Mouse (Mus musculus) liver, adult 2 months (tissue): Measurements from ENCODE around the gene Dgat2. TPM values are rescaled to one million over a fixed set of nuclear protein-coding genes. Genes with fewer than 3 reads are reported as not detected.
A peak's percentile ranks its signal among the peaks of the same experiment; 100 is the strongest.

ENCODE experiments used
- DNase-seq: peaks from one replicate; pipeline ENCODE4 v3.0.0-alpha.2; 2011; ENCODE audit warnings: low read depth, low spot score; ENCODE audit errors: extremely low read depth
- H3K27ac ChIP-seq: fragments of 200-500 bp; replicated peaks from 2 replicates; pipeline ENCODE4 v1.5.1; 2012; ENCODE audit warnings: low read depth, mild to moderate bottlenecking, control low read depth, inconsistent platforms, low read length; ENCODE audit not compliant: insufficient read depth
- H3K27me3 ChIP-seq: fragments of 200-500 bp; 2 replicates; pipeline ENCODE4 v1.6.1; 2012; ENCODE audit warnings: mild to moderate bottlenecking, moderate library complexity, low read length, inconsistent platforms; ENCODE audit not compliant: control insufficient read depth, insufficient read depth
- H3K36me3 ChIP-seq: fragments of 200-500 bp; 2 replicates; pipeline ENCODE4 v1.6.1; 2012; ENCODE audit warnings: low read length, inconsistent platforms; ENCODE audit not compliant: control insufficient read depth, insufficient read depth
- H3K4me1 ChIP-seq: fragments of 200-500 bp; 2 replicates; pipeline ENCODE4 v1.6.1; 2011; ENCODE audit warnings: low read length; ENCODE audit not compliant: control insufficient read depth, insufficient read depth
- H3K4me3 ChIP-seq: fragments of 200-500 bp; 2 replicates; pipeline ENCODE4 v1.5.1; 2011; ENCODE audit warnings: low read depth, mild to moderate bottlenecking, control low read depth, low read length, moderate library complexity; ENCODE audit not compliant: insufficient read depth
- H3K79me2 ChIP-seq: fragments of 200-500 bp; 2 replicates; pipeline ENCODE4 v1.6.1; 2012; ENCODE audit warnings: inconsistent platforms, mild to moderate bottlenecking, low read length, moderate library complexity; ENCODE audit not compliant: control insufficient read depth, insufficient read depth
- H3K9ac ChIP-seq: fragments of 200-500 bp; 2 replicates; pipeline ENCODE4 v1.6.1; 2012; ENCODE audit warnings: low read depth, mild to moderate bottlenecking, control low read depth, inconsistent platforms, low read length
- CTCF ChIP-seq: fragments of 200-500 bp; IDR thresholded peaks from 2 replicates; pipeline ENCODE4 v1.5.1; 2011; ENCODE audit warnings: low read depth, low read length, control low read depth
- POLR2A ChIP-seq: fragments of 200-500 bp; IDR thresholded peaks from 2 replicates; pipeline ENCODE4 v1.6.1; 2011; ENCODE audit warnings: low read length, control low read depth; ENCODE audit not compliant: insufficient read depth; ENCODE audit errors: extremely low read depth
- WGBS: fragments of 180-500 bp; shearing (Covaris S2); methylation state at CpG from one replicate; pipeline ENCODE4 v1.1.7; 2018; 5-methylcytosine and 5-hydroxymethylcytosine counted together
- polyA plus RNA-seq: library from polyadenylated mRNA; depleted of rRNA; stranded (reverse); fragments of >200 nt; gene quantifications from 2 replicates; pipeline ENCODE4 v1.2.3, GENCODE M21; 2012
- total RNA-seq: library from RNA; depleted of rRNA; stranded (reverse); fragments of >200 nt; gene quantifications from 2 replicates; pipeline ENCODE4 v1.2.3, GENCODE M21; 2014

Dgat2 gene
- total and polyA plus RNA-seq, 2 experiments: 464 to 610 TPM

DNA sequence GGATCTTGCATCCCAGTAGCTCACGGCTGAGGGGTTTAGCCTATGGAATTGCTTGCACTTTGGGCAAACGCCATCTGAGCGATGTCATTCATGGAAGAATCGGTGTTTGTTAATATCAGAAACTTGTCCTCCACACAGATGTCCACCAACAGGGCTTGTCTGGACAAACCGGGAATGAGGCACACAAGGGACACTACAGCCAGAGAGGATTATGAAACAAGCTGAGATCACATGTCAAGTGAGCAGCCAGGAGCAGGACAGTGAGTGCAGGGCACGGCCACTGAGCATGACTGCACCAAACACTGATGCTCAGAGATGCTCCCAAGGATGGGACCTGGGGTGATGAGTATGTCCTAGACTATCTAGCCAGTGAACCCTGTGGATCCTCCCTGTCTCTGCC is 42.9 kb upstream of the Dgat2 start:
- H3K36me3 ChIP-seq: no peaks in the 10 kb centered on the region
- H3K4me1 ChIP-seq: peaks cover 40% of the 10 kb centered on the region
- peak; percentile 97 for DNase-seq
- peak overlapping the region; percentile 69 for H3K9ac ChIP-seq
- no peaks in the 10 kb centered on the region for H3K79me2 ChIP-seq
- no peak overlapping the region for H3K4me3 ChIP-seq
- 30% methylated on average over 6 of the region's 6 CpGs for WGBS
- H3K27me3 ChIP-seq: no peaks in the 10 kb centered on the region
- no peak for TF ChIP-seq CTCF
- no peak for TF ChIP-seq POLR2A
- H3K27ac ChIP-seq: peak overlapping the region; percentile 97

DNA sequence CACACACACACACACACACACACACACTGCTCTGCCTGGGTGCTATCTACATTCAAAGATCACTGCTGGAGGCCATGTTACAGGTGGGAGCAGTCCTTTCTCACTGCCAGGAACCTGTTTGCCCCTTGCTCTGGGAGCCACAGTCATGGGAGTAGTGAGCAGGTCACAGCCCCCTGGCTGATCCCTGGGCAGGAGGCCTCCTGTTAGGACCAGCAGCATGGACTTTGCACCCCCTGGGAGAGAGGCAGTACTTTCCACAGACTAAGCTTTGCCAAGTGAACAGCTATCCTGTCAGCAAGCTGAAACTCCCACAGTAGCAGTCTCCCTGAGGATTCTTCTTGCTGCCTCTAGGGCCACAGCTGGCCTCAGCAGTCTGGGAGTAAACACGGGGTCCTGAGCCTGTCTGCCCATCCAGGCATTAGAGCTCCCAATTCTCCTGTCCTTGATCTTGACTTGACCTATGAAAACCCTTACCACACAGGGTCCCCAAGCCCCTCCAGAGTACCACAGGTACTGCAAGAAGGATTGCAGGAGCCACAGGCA is 42.2 kb upstream of the Dgat2 start:
- H3K9ac ChIP-seq: peak overlapping the region; percentile 69
- peak; percentile 99 for DNase-seq
- H3K27ac ChIP-seq: peak overlapping the region; percentile 97

DNA sequence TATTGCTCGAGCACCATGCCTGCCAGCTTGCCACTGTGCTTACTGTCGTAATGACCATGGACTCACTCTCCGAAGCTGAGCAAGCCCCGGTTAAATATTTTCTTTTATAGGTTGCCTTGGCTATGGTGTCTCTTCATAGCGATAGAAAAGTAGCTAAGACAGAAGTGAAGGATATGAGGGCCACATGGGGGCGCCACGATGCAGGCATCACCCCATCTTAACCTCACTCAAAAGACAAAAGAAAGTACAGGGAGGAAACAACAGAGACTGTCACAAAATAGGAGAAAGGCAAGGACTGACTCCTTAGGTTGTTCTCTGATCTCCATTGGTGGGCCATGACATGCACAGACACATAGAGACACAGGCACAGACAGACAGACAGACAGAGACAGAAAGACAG is 41.7 kb upstream of the Dgat2 start:
- peak; percentile 55 for DNase-seq
- H3K9ac ChIP-seq: peak overlapping the region; percentile 53
- peaks cover 33% of the 10 kb centered on the region for H3K4me1 ChIP-seq
- no peaks in the 10 kb centered on the region for H3K27me3 ChIP-seq
- no peak overlapping the region for H3K4me3 ChIP-seq
- H3K36me3 ChIP-seq: no peaks in the 10 kb centered on the region
- 28% methylated on average over 7 of the region's 7 CpGs for WGBS
- peak overlapping the region; percentile 94 for H3K27ac ChIP-seq
- H3K79me2 ChIP-seq: no peaks in the 10 kb centered on the region
- peak; percentile 64 for TF ChIP-seq CTCF
- no peak for TF ChIP-seq POLR2A

More for the DNA sequence above, 42.2 kb upstream of the Dgat2 start:
- H3K27me3 ChIP-seq: no peaks in the 10 kb centered on the region
- no peak overlapping the region for H3K4me3 ChIP-seq
- H3K4me1 ChIP-seq: peaks cover 35% of the 10 kb centered on the region
- WGBS: 17% methylated on average over 1 of the region's 1 CpGs
- no peaks in the 10 kb centered on the region for H3K36me3 ChIP-seq
- H3K79me2 ChIP-seq: no peaks in the 10 kb centered on the region
- TF ChIP-seq CTCF (no peak; the same call in 1 of the 2 replicates), POLR2A (no peak)

DNA sequence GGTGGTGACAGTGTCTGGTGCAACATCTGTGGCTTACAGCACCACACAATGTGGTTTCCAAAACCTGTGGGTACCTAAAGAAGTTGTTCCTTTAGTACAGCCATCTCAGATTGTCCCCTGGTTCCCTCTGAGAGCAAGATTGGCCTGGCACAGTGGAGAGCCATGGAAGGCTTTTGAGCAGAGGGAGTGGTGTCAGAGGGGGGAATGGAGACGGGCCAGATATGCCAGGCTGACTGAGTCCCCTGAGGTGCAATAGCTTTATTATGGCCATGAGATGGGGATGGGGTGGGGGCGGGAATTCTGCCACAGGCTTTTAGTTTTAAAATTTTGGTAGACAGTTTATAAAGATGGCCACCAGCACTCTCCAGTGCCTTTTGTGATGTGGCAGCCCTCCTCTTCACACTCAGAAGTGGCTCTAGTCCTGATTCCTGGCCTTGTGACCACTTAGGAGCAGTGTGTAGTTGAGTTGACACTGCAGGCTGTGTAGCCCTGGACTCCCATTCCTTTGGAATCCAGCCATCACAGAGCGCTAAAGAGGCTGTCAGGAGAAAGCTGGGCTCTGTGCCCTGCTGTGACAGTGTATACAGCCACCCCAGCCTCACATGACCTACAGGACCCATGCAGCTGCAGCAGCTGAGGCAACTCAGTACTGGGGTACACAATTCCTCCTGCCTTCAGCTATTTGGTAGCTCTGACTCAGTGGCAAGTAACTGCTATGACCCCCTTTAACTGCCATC is 35.0 kb upstream of the Dgat2 start:
- H3K79me2 ChIP-seq: no peaks in the 10 kb centered on the region
- H3K27ac ChIP-seq: peak overlapping the region; percentile 66
- H3K27me3 ChIP-seq: no peaks in the 10 kb centered on the region
- TF ChIP-seq POLR2A (no peak), CTCF (no peak)
- H3K36me3 ChIP-seq: no peaks in the 10 kb centered on the region
- peaks cover 22% of the 10 kb centered on the region for H3K4me1 ChIP-seq
- H3K4me3 ChIP-seq: no peak overlapping the region
- H3K9ac ChIP-seq: no peak overlapping the region
- WGBS: 67% methylated on average over 3 of the region's 3 CpGs
- peak; percentile 79 for DNase-seq

DNA sequence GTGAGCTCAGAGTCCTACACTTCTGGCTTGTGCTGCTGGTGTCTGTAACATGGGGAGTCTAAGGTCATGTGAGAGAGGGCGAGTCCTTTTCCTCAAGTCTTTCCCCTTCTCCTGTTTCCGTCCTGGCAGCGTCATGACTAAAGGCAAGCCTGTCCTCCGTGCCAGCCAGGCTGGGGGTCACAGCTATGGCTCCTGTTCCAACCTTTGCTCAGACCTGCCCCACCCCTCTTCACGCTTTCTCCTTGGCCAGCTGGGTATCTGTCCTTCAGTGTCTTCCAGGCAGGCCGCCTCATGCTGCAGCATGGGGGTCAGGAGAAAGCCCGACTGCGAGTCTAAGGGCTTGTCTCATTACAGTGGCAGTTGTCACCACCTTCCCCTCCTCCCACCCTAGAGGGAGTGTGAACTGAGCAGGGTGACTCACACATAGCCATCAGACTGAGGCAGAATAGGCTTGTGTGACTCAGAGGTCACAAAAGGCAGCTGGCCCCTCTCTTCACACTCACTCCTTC is 32.9 kb upstream of the Dgat2 start:
- DNase-seq: no peak
- Histone ChIP-seq H3K27ac (0 out of 2 replicates have a peak overlapping the region, but pooled peaks have one; percentile 7), H3K4me3 (no peak overlapping the region), H3K36me3 (no peaks in the 10 kb centered on the region), H3K27me3 (no peaks in the 10 kb centered on the region), H3K79me2 (no peaks in the 10 kb centered on the region), H3K4me1 (peaks cover 22% of the 10 kb centered on the region), H3K9ac (no peak overlapping the region)
- WGBS: 60% methylated on average over 8 of the region's 8 CpGs
- no peak for TF ChIP-seq CTCF
- TF ChIP-seq POLR2A: no peak
